Mouse (Mus musculus) CH12.LX (cell line): ENCODE data around the gene Zmynd15.

ENCODE experiments used
- BHLHE40 ChIP-seq: IDR thresholded peaks from 2 replicates; pipeline ENCODE4 v1.6.1; 2011; ENCODE audit warnings: mild to moderate bottlenecking, low read depth, low read length, improper control_type of control experiment
- CHD1 ChIP-seq: IDR thresholded peaks from 2 replicates; pipeline ENCODE4 v1.6.1; 2012; ENCODE audit warnings: low read depth, low read length, improper control_type of control experiment, inconsistent platforms
- CTCF ChIP-seq, 2 experiments: IDR thresholded peaks in 1 of 2; conservative IDR thresholded peaks in 1 of 2; 2 replicates each; pipeline ENCODE4 v1.5.1; 2011 to 2012; ENCODE audit warnings: low read depth in 2 of 2, low read length in 2 of 2, improper control_type of control experiment in 1 of 2, inconsistent platforms in 1 of 2, mild to moderate bottlenecking in 1 of 2, moderate library complexity in 1 of 2
- EP300 ChIP-seq: IDR thresholded peaks from 2 replicates; pipeline ENCODE4 v1.6.1; 2011; ENCODE audit warnings: low read length, improper control_type of control experiment
- MAFK ChIP-seq: IDR thresholded peaks from 2 replicates; pipeline ENCODE4 v1.6.1; 2011; ENCODE audit warnings: low read length, improper control_type of control experiment; ENCODE audit not compliant: insufficient replicate concordance
- MAX ChIP-seq: IDR thresholded peaks from 2 replicates; pipeline ENCODE4 v1.6.1; 2011; ENCODE audit warnings: low read length, improper control_type of control experiment
- POLR2AphosphoS2 ChIP-seq: IDR thresholded peaks from 2 replicates; pipeline ENCODE4 v1.6.1; 2011; ENCODE audit warnings: low read depth, low read length, improper control_type of control experiment
- RAD21 ChIP-seq: IDR thresholded peaks from 2 replicates; pipeline ENCODE4 v1.6.1; 2011; ENCODE audit warnings: low read depth, mild to moderate bottlenecking, low read length, improper control_type of control experiment, moderate library complexity
- TBP ChIP-seq: conservative IDR thresholded peaks from 2 replicates; pipeline ENCODE4 v1.6.1; 2011; ENCODE audit warnings: low read depth, low read length, improper control_type of control experiment
- TCF12 ChIP-seq: IDR thresholded peaks from 2 replicates; pipeline ENCODE4 v1.6.1; 2014; ENCODE audit warnings: low read depth, mild to moderate bottlenecking, inconsistent platforms, low read length, improper control_type of control experiment
- ZMIZ1 ChIP-seq: IDR thresholded peaks from 2 replicates; pipeline ENCODE4 v1.6.1; 2012; ENCODE audit warnings: low read depth, mild to moderate bottlenecking, inconsistent platforms, low read length, improper control_type of control experiment

DNA sequence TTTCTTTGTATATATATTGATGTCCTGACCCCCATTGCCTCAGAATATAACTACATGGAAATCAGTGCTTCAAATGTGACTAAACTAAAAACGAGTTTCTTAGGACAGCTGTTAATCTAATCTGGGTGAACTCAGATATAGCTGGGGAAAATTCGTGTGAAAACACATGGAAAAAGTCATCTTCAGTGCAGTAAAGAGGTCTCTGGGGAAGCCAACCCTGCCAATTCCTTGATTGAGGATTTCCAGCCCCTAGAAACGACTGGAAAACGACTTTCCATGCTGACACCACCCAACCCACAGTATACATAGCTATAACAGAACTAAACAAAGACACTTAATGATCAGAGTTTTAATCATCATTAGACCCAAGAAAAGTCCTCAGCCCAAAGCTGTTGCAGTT is 28.6 kb downstream of the Zmynd15 start:
- no peak for TF ChIP-seq CTCF (conservative IDR thresholded peaks at IDR 0.05 in 1 of 2, IDR thresholded peaks at IDR 0.05 in 1 of 2; ENCODE audit: low read depth in 2 of 2, low read length in 2 of 2)
- TF ChIP-seq CHD1: no peak
- no peak for TF ChIP-seq ZMIZ1
- no peak for TF ChIP-seq POLR2AphosphoS2
- no peak for TF ChIP-seq RAD21
- no peak for TF ChIP-seq TCF12
- no peak for TF ChIP-seq TBP
- no peak for TF ChIP-seq MAFK
- no peak for TF ChIP-seq MAX
- no peak for TF ChIP-seq EP300
- no peak for TF ChIP-seq BHLHE40
